Mouse (Mus musculus) thymus, postnatal 10 days (tissue): ENCODE data around the gene Grhl1.

ENCODE experiments used
- DNase-seq, 2 experiments: peaks; one replicate each; pipeline ENCODE4 v3.0.0; 2021; ENCODE audit warnings: low spot score in 2 of 2

Gene Grhl1

DNA sequence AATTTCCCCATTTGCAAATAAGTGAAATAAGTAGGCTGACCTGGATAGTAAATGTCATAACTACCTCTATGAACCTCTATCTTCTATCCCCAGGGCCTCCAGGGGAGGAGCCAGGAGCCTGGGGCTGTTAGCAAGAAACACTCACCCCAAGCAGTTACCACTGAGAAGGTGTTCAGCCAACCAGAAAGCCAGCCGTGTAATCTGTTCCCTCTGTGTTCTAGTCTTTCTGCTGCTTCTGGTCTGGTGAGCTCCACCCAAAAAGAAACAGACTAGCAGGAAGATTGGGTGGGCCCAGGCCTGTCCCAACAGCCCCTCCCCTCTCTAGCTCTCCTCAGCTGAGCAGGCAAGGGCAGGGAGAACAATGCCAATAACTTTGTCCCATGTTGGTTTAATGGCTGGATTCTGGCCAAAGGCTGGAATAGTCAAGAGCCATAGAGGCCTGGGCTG is 72.1 kb downstream of the Grhl1 start:
- no peak for DNase-seq

DNA sequence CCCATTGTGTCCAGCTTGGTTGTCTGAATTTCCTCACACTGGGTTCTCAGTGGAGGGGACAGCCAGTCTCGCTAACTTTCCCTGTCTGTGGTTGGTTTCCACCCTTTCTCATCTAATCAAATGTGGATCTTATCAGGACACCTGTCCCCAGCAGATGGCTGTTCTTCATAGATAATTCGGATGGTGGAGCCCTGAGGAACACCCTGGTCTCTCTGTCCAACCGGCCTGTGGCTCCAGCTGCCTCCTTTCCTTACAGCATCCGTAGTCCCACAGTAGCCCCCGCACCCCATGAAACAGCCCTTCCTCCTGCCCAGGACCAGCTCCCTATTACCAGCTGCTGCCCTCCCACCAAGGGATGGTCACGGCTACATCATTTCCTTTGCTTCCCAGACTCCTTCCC is 73.8 kb downstream of the Grhl1 start:
- DNase-seq, result no peak

DNA sequence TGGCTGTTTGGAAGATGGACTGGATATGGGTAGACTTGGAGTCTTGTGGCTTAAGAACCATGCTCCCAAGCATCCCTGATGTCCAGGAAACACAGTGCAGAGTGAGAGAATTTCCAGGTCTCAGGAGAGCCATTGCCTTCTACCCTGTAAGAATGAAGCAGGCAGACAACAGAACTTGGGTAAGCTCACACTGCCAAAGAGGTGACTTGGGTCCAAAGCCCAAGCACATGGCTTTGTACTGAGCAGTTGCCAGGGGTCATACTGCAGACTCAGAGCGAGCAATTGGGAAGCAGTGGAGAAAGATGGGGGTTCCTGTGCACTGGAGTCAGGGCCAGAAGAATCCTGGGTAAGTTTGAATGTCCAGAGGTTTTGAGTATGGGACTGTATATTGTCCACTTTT is 76.0 kb downstream of the Grhl1 start:
- no peak for DNase-seq

DNA sequence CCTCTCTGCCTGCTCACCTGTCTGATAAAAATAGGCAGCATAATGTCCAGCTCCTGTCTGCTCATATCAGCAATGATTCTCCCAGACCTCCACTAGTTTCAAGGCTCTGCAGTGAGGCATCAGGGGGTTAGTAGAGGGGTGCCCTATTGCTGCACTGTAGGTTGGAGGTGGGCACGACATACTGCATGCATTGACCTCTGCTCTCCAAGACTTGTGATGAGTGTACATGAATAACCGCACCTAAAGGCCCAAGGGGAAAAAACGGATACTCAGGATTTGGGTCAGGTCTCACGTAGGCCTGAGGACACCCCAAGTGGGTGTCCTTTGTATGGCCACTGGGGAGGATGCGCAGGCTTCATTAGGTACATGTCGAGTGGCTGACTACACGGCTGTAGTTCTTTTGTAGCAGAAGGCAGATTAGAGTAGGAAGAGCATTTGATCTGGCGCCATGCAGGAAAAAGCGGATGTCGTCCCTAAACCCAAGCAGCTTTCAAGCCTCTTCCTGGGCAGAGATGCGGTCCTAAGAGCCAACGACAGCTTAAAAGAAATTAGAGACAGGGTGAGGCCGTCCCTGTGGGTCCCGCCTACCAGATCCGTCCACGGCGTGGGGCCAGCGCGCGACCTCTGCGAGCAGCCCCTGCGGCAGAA is 78.5 kb downstream of the Grhl1 start:
- no peak for DNase-seq

DNA sequence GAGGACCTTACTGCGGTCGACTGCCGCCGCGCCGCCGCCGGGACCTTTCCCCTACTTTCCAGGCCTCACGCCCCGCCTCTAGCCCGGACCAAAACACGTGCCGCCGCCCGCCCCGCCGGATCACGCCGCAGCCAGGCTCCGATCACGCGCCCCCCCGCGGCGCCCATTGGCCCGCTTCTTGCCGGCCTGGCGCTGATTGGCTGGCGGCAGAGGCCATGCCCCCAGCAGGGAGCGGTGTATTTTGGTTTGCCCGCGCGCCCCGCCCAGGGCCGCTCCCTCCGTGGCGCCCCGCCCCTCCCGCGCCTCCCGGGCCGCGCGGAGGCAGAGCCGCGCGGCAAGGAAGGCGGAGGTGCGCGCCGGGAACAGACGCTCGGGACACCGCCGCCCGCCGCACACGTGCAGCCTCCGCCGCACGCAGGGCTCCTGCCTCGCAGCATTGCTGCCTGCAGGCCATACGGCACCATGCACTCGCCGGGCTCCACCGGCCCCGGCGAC is 79.0 kb downstream of the Grhl1 start, which contains the start of gene Klf11:
TSS of gene Klf11 (plus strand) at position 212 of the 495 bp plus-strand sequence.
- peak; percentile 95 to 96 for DNase-seq

DNA sequence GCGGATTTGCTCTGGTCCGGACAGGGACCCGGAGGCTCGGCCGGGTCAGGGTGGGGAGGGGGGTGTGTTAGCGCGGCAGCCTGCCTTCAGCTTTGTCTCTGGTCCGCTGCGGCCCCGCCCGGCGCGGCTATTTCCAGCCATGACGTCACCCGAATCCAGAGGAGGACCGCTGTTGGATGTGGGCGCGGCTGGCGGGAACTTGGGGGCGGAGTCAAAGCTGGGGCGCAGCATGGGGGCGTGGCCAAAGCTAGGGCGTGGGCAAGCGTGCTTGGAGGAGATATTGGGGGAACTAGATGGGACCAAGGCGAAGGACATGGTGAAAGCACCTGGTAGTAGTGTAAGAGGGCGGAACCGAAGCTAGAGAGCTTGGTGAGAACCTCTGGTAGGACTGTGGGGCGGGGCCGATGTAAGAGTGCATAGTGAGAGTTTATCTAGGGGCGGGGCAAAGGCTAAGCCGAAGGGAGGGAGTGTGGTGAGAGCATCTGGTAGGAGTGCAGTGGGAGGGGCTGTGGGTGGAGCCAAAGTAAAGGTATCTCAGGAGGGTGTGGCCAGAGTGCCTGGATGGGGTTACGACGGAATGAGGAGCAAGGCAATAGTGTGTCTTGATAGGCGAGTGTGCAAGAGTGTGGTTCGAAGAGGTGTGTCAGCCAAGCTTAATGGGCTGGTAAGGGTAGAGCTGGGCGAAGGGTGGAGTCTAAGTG is 79.7 kb downstream of the Grhl1 start:
- peak; percentile 82 to 85 for DNase-seq

DNA sequence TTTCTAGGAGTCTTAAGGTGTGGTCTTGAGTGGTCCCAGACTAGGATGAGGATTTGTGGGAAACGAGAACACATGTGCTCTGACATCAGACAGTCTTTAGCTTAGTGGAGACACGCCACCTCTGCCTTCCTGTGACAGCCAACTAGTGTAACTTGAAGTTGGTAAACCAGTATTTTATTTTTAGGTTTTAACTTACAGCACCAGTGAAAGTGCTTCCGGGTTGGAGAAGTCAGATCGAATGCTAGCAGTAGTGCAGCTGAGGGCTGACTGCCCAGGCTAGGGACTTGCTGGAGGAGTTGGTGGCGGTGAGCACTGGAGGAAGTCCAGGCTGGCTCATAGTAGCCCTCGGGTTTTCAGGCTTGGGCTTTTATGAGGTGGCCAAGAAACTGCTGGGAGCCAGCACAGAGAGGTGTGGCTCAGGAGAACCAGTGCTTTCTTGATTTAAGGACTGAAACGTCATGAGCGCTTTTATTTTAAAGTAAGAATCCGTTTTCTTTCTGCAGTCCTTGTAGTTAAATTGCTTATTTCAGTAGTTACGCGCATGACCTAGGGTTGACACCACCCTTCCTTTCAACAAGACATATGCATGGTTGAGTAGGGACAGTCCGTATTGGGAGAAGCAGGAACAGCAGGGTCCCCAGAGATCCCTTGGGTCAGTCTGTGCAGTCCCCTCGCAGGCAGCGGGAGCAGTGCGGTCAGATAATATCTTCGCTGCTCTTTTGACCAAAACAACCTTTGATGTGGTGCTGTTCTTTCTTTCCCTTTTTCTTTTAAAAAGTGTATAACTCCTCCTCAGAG is 82.2 kb downstream of the Grhl1 start:
- DNase-seq, result no peak

DNA sequence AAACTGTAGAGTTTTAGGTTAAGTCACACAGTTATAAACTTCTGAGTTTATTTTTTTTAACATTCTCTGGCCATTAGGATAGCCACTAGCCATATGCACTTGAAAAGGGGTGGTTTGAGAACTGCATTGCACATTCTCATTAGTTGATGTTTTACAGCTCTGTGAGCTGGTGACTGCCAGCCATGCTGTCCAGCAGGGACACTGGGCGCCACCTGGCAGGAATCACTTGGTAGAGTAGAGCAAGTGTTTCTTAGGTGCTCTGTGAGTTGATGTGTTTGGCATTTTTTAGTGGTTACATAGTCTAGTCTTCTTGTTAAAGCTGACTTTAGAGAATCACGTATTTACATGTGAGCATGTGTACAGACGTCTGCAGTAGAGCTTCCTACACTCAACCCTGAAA is 84.4 kb downstream of the Grhl1 start:
- DNase-seq, result no peak

DNA sequence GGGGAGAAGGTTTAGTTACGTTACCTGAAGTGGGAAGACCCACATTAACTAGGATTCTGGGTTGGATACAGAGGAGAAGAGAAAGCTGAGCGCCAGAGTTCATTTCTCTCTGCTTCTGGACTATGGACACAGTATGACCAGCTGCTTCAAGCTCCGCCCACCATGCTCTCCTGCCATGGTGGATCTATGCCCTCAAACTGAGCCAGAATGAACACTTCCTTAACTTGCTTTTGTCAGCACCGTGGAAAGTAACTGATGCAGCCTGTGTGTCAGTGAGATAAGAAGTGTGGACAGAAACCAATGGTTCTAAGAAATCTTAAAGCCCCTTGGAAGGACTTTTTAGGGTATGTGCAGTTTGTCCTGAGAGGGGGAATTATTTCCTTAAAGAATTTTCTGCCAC is 86.9 kb downstream of the Grhl1 start:
- no peak for DNase-seq

DNA sequence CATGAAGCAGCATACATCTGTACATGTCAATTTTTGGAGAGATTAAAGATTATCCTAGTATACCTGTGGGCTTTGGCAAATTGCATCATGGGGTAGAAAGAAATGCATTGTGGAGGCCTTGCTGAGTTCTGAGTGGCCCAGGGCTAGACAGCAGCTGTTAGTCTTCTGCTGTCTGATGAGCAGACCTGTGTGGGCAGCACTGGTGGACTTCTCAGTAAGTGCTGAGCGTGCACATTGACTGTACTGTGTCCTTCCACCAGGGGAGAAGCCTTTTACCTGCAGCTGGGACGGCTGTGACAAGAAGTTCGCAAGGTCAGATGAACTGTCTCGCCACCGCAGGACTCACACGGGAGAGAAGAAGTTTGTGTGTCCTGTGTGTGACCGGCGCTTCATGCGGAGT is 87.8 kb downstream of the Grhl1 start:
- no peak for DNase-seq

DNA sequence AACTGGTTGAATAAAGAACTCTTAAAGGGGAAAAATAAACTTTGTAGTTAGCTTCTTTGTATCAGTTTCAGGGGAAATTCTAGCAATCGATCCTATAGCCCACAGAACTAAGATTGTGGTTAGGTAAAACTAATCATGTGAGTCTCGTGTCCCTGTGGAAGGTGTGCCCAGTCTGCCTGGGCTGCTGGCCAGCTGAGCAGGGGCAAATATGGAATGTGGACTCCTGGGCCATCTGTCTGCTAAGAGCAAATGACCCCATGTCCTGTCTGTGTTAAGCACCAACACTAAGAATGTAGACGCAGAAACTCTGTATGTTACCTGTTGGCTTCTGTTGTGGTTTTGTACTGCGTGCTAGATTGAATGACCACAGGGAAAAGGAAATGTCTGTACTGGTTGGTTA is 89.0 kb downstream of the Grhl1 start:
- DNase-seq, result no peak

DNA sequence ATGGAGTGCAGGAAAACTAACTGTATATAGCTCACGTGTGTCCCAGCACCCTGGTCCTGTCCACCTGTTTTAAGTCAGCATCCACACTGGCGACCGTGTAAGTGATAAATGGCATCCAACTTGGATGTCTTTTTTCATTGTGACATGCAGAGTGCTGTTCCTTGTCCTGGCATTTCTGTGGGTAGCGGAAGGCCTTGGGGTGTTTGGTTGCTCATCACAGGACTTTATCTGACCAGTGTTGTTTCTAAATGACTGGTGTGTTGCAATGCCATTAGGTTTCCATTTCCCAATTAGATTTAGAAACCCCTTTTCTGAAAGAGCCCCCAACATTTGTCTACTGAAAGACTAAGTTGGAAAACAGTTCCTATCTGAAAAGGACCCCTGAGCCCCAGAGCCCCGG is 90.0 kb downstream of the Grhl1 start:
- no peak for DNase-seq
